Mouse (Mus musculus): Measurements from ENCODE around the gene Dhrs1. TPM values are rescaled to one million over a fixed set of nuclear protein-coding genes. Genes with fewer than 3 reads are reported as not detected.

The Dhrs1 gene
- polyA plus RNA-seq (2015; fragmentation: Nextera tagmentation; extraction: Ambion mirVana), result 85.9 and 90.3 TPM in 2 replicates

DNA sequence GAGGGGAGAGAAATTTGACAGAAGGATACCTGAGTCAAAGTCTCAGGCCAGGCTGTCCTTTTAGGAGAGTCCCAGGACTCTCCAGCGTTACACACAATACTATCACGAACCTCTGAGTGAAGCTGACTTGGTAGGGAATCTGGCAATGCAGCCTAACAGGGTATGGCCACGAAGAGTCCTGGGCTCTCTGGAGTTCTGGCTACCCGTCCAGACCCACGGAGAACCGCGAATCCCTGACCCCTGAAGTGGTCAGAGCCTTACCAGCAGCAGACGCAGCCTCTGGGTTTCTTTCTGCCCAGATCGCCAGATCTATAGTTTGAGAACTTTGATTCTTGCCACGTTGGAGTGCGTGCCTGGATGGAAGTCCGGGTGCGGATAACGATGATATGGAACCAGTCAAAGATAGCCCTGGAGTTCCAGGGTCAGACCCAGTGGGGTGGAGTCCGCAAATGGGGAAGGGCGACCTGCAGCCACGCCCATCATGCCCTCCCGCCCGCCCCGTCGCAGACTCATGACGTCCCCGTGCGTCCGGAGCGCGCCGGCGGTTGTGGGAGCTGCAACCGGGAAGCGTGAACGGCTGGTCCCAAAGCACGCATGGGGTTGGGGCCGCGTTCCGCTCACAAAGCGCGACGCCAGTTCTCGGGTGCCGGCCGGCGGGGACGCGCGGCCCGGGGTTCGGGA is at the start of gene Dhrs1, which contains the start of gene Nop9:
TSS of gene Dhrs1 (minus strand) at position 511 of the 681 bp plus-strand sequence.
TSS of gene Nop9 (plus strand) at position 514 of the 681 bp plus-strand sequence.
- WGBS, result 2% methylated on average over 46 of the region's 48 CpGs
- H3K4me3 ChIP-seq (ENCODE audit: low read length), result peak within 1 kb of the TSS; percentile 90

DNA sequence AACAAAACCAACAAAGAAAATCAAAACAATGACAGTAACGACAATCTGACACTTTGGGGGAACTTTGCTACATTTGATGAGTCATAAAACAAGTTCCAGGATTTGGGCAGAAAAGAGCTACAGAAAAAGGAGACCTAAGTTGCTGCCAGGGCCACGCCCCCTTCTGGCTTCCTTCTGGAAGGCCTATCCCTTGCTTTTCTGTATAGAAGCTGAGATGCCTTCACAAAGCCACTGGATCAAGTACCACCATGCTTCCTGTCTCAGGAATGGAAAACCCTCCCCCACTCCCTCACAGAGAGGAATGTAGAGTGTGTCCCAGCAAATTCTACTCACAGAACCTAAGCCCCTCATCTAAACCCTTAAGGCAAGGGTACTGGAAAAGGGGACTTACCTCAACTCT is 48.5 kb upstream of the Dhrs1 start:
- no peak overlapping the region for H3K27ac ChIP-seq (ENCODE audit: low read depth, low read length)
- H3K27me3 ChIP-seq (replicated peaks; ENCODE audit: control insufficient read depth, insufficient read depth, low read length), result peaks cover 10% of the 10 kb centered on the region
- no peaks in the 10 kb centered on the region for H3K4me1 ChIP-seq (ENCODE audit: control insufficient read depth, insufficient read depth, low read depth, low read length)
- no peak for ATAC-seq
- 70% methylated on average over 2 of the region's 2 CpGs for WGBS
- no peak overlapping the region for H3K9ac ChIP-seq (ENCODE audit: low read depth, low read length)
- no peaks in the 10 kb centered on the region for H3K9me3 ChIP-seq (ENCODE audit: control insufficient read depth, low read length)
- H3K4me3 ChIP-seq (ENCODE audit: low read length), result no peak overlapping the region
- H3K4me2 ChIP-seq (ENCODE audit: low read length), result no peak overlapping the region
- H3K36me3 ChIP-seq (ENCODE audit: control insufficient read depth, insufficient read depth, low read length), result no peaks in the 10 kb centered on the region

More for the DNA sequence above, at the start of gene Dhrs1, which contains the start of gene Nop9:
- Histone ChIP-seq H3K27ac (ENCODE audit: low read depth, low read length) (peak within 1 kb of the TSS; percentile 55), H3K4me2 (ENCODE audit: low read length) (peak within 1 kb of the TSS; percentile 76), H3K4me1 (ENCODE audit: control insufficient read depth, insufficient read depth, low read depth, low read length) (peaks cover 26% of the 10 kb centered on the region), H3K36me3 (ENCODE audit: control insufficient read depth, insufficient read depth, low read length) (peaks cover 6% of the 10 kb centered on the region; the same call in 1 of the 2 replicates), H3K27me3 (replicated peaks; ENCODE audit: control insufficient read depth, insufficient read depth, low read length) (no peaks in the 10 kb centered on the region), H3K9ac (ENCODE audit: low read depth, low read length) (peak within 1 kb of the TSS; percentile 82), H3K9me3 (ENCODE audit: control insufficient read depth, low read length) (no peaks in the 10 kb centered on the region)
- ATAC-seq, result peak; percentile 83

DNA sequence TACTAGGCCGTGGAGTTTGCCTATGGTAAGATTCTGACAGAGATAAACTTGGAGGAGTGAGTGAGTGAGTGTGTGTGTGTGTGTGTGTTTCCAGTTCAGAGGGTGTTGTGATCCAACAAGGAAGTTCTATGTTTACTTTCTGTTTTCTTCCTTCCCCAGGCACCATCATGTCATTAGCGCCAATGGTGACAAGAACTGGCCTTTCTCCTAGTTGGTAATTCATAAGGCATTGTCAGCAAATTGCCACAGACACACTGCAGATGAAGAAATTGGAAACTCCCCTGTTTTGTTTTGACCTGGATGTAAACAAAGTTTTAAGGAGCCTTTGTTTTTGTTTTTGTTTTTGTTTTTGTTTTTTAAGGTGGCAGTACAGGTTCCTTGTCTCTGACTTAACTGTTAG is 48.0 kb upstream of the Dhrs1 start:
- Histone ChIP-seq H3K9me3 (ENCODE audit: control insufficient read depth, low read length) (no peaks in the 10 kb centered on the region), H3K9ac (ENCODE audit: low read depth, low read length) (no peak overlapping the region), H3K27ac (ENCODE audit: low read depth, low read length) (no peak overlapping the region), H3K4me3 (ENCODE audit: low read length) (no peak overlapping the region), H3K4me2 (ENCODE audit: low read length) (no peak overlapping the region), H3K36me3 (ENCODE audit: control insufficient read depth, insufficient read depth, low read length) (no peaks in the 10 kb centered on the region), H3K4me1 (ENCODE audit: control insufficient read depth, insufficient read depth, low read depth, low read length) (no peaks in the 10 kb centered on the region), H3K27me3 (replicated peaks; ENCODE audit: control insufficient read depth, insufficient read depth, low read length) (peaks cover 15% of the 10 kb centered on the region)
- ATAC-seq, result no peak
- 81% methylated on average over 2 of the region's 2 CpGs for WGBS

DNA sequence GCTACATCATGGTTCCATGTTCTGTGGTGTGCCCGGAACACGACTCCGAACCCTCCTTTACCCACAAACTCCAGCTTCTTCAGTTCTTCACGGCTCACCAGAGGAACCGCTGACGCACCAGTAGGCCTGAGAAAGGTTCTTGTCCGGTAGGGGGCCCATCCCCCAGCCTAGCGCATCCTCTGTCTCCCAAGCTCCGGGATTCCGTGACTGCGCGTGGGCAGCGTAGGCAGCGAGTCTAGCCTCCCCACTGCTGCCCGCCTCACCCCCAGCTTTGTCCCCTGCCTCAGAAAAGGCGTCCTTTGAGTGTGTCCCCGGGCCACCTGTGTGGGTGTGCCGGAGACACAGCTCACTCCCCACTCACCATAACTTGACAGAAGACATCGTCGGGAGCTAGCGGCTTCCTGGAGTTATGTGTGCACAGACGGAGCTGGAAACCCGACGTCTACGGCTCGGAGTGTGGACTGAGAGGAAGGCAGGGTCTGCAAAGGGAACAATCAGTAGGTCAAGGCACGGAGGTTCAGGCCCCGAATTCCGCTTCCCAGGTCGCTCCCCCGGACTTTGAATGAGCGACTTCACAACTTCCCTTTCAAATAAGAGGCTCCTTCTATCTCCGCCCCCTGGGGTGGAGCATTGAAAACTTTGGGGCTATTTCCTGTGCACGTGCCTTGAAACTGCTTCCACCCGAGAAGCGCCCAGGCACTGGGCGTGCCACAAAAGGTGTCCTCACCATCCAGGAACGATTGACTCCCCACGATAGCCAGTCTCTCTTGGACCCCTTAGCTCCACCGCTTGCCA is 43.0 kb upstream of the Dhrs1 start, which contains the start of gene Ripk3:
TSS of gene Ripk3 (minus strand) at position 610 of the 795 bp plus-strand sequence.
- Histone ChIP-seq H3K27me3 (replicated peaks; ENCODE audit: control insufficient read depth, insufficient read depth, low read length) (peaks cover 55% of the 10 kb centered on the region), H3K9ac (ENCODE audit: low read depth, low read length) (no peak within 1 kb of the TSS; the same call in 1 of the 2 replicates), H3K4me2 (ENCODE audit: low read length) (peak within 1 kb of the TSS; percentile 52), H3K27ac (ENCODE audit: low read depth, low read length) (no peak within 1 kb of the TSS), H3K9me3 (ENCODE audit: control insufficient read depth, low read length) (no peaks in the 10 kb centered on the region), H3K4me1 (ENCODE audit: control insufficient read depth, insufficient read depth, low read depth, low read length) (peaks cover 8% of the 10 kb centered on the region), H3K36me3 (ENCODE audit: control insufficient read depth, insufficient read depth, low read length) (no peaks in the 10 kb centered on the region), H3K4me3 (ENCODE audit: low read length) (peak within 1 kb of the TSS; percentile 10)
- WGBS, result 5% methylated on average over 40 of the region's 40 CpGs
- no peak for ATAC-seq

DNA sequence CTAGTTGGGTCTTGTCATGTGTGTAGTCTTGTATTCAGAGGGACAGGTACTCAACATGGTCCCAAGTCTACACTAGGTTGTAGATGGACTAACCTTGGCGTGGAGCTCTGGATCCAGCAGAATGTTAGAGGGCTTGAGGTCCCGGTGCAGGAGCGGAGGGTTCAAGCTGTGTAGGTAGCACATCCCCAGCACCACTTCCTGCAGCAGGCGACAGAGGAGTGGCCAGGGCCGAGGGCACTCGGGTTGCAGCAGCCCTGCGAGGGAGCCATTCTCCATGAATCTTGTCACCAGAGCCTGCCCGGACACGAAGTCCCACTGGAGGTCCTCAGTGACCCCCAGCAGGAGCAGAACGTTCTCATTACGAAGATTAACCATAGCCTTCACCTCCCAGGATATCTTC is 42.2 kb upstream of the Dhrs1 start:
- no peak overlapping the region for H3K4me3 ChIP-seq (ENCODE audit: low read length)
- WGBS, result 35% methylated on average over 11 of the region's 11 CpGs
- no peak for ATAC-seq

DNA sequence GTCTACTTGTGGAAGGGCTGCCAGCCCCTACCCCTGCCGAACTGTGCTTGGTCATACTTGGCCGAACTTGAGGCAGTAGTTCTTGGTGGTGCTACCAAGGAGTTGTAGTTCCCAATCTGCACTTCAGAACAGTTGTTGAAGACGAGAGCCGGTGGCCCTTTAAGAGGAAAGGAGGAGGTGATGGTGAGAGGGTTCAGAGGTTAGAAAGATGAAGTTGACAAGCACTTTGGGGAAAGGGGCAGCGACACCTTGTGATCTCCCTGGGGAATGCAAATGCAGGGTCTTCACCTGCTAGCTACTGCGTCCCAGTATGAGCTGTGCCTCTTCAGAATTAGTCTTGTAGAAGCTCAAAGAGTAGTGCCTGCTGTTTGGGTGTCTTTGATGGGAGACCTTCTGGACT is 39.7 kb upstream of the Dhrs1 start:
- no peak overlapping the region for H3K9ac ChIP-seq (ENCODE audit: low read depth, low read length)
- no peak overlapping the region for H3K4me3 ChIP-seq (ENCODE audit: low read length)
- H3K4me1 ChIP-seq (ENCODE audit: control insufficient read depth, insufficient read depth, low read depth, low read length), result peaks cover 16% of the 10 kb centered on the region
- peaks cover 67% of the 10 kb centered on the region for H3K27me3 ChIP-seq (replicated peaks; ENCODE audit: control insufficient read depth, insufficient read depth, low read length)
- WGBS, result 24% methylated on average over 6 of the region's 6 CpGs
- H3K36me3 ChIP-seq (ENCODE audit: control insufficient read depth, insufficient read depth, low read length), result no peaks in the 10 kb centered on the region
- no peak for ATAC-seq
- no peaks in the 10 kb centered on the region for H3K9me3 ChIP-seq (ENCODE audit: control insufficient read depth, low read length)
- no peak overlapping the region for H3K27ac ChIP-seq (ENCODE audit: low read depth, low read length)
- no peak overlapping the region for H3K4me2 ChIP-seq (ENCODE audit: low read length)

More for the DNA sequence above, 42.2 kb upstream of the Dhrs1 start:
- no peaks in the 10 kb centered on the region for H3K9me3 ChIP-seq (ENCODE audit: control insufficient read depth, low read length)
- no peak overlapping the region for H3K4me2 ChIP-seq (ENCODE audit: low read length)
- peaks cover 10% of the 10 kb centered on the region for H3K4me1 ChIP-seq (ENCODE audit: control insufficient read depth, insufficient read depth, low read depth, low read length)
- H3K9ac ChIP-seq (ENCODE audit: low read depth, low read length), result no peak overlapping the region
- H3K36me3 ChIP-seq (ENCODE audit: control insufficient read depth, insufficient read depth, low read length), result no peaks in the 10 kb centered on the region
- no peak overlapping the region for H3K27ac ChIP-seq (ENCODE audit: low read depth, low read length)
- peaks cover 59% of the 10 kb centered on the region for H3K27me3 ChIP-seq (replicated peaks; ENCODE audit: control insufficient read depth, insufficient read depth, low read length)

DNA sequence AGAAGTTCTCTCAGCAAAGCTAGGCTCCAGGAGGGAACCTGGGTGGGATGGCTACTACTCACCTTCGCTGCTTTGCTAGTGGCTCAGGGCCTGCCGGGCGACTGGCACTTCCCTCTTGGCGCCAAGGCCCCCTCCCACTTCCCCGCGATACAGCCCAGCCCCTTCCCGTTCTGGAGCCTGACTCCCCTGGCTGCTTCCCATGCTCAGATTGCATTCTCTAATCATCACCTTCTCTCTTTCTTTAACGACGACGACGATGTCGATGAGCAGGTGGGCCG is 38.4 kb upstream of the Dhrs1 start, which contains the start of gene Adcy4:
TSS of gene Adcy4 (minus strand) at position 138 of the 278 bp plus-strand sequence.
- Histone ChIP-seq H3K9me3 (ENCODE audit: control insufficient read depth, low read length) (no peaks in the 10 kb centered on the region), H3K4me2 (ENCODE audit: low read length) (peak within 1 kb of the TSS; percentile 52), H3K27ac (ENCODE audit: low read depth, low read length) (peak within 1 kb of the TSS; percentile 33; the same call in 1 of the 2 replicates), H3K36me3 (ENCODE audit: control insufficient read depth, insufficient read depth, low read length) (no peaks in the 10 kb centered on the region), H3K9ac (ENCODE audit: low read depth, low read length) (peak within 1 kb of the TSS; percentile 57), H3K4me3 (ENCODE audit: low read length) (peak within 1 kb of the TSS; percentile 35), H3K27me3 (replicated peaks; ENCODE audit: control insufficient read depth, insufficient read depth, low read length) (peaks cover 60% of the 10 kb centered on the region), H3K4me1 (ENCODE audit: control insufficient read depth, insufficient read depth, low read depth, low read length) (peaks cover 16% of the 10 kb centered on the region)
- no peak for ATAC-seq
- 5% methylated on average over 13 of the region's 13 CpGs for WGBS

DNA sequence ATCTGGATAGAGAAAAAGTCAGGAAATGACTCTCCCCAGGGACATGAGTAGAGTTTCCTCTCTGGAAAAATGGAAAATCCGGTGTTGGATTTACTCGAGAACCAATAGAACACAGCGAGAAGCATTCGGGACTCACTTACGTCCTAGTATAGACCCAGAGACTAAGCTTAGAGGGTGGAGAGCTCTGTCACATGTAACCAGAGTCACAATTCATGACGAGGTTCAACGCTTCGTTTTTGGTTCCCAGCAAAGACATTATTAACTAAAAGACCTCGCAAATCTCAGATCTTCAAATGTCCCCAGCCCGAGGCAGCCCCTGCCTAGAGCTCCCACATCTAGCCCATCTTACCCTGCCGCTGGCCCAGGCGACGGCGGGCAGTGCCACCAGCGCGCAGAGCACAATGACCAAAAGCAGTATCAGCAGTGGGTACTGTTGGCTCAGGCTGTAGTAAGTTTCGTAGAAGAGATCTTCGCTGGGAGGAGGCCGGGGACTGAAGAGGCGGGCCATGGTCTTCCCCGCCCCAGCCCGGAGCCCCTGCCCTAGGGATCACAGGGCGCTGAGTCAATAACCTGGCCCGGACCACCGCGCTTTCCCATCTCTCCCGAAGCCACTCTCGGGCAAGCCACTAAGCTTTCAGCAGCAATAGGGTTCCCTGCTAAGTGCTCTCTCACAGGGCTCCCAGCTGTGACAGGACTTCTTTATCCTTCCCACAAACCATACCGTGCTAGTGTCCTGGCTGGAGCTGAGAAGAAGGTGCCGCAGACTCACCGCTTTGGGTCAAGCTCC is 37.9 kb upstream of the Dhrs1 start:
- WGBS, result 2% methylated on average over 31 of the region's 31 CpGs
- H3K27me3 ChIP-seq (replicated peaks; ENCODE audit: control insufficient read depth, insufficient read depth, low read length), result peaks cover 56% of the 10 kb centered on the region
- peak overlapping the region; percentile 57 for H3K9ac ChIP-seq (ENCODE audit: low read depth, low read length)
- H3K4me2 ChIP-seq (ENCODE audit: low read length), result peak overlapping the region; percentile 52
- H3K9me3 ChIP-seq (ENCODE audit: control insufficient read depth, low read length), result no peaks in the 10 kb centered on the region
- H3K4me3 ChIP-seq (ENCODE audit: low read length), result peak overlapping the region; percentile 35
- ATAC-seq, result no peak
- no peaks in the 10 kb centered on the region for H3K36me3 ChIP-seq (ENCODE audit: control insufficient read depth, insufficient read depth, low read length)
- H3K27ac ChIP-seq (ENCODE audit: low read depth, low read length), result peak overlapping the region; percentile 33; the same call in 1 of the 2 replicates
- H3K4me1 ChIP-seq (ENCODE audit: control insufficient read depth, insufficient read depth, low read depth, low read length), result peaks cover 15% of the 10 kb centered on the region
